Mouse (Mus musculus) stomach, adult 2 months (tissue): ENCODE data around the gene Taar3. TPM values are rescaled to one million over a fixed set of nuclear protein-coding genes. Genes with fewer than 3 reads are reported as not detected.

Source experiments
- polyA plus RNA-seq: library from polyadenylated mRNA; depleted of rRNA; stranded (reverse); fragments of >200 nt; gene quantifications from 2 replicates; pipeline ENCODE4 v1.2.3, GENCODE M21; 2012; rRNA removed

The Taar3 gene
- not detected in 2 replicates for polyA plus RNA-seq

DNA sequence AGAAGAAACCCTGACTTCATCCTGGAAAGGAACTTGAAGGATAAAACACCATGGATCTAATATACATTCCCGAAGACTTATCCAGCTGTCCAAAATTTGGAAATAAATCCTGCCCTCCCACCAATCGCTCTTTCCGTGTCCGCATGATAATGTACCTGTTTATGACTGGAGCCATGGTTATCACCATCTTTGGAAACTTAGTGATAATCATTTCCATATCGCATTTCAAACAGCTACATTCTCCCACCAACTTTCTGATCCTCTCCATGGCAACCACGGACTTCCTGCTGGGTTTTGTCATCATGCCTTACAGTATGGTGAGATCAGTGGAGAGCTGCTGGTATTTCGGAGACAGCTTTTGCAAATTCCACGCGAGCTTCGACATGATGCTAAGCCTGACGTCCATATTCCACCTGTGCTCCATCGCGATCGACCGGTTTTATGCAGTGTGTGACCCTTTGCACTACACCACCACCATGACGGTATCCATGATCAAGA is at the start of gene Taar3:
Gene Taar3 (plus strand): TSS at position 51 of the 498 bp plus-strand sequence.

GRCm38 (mm10) chr10:23920056-23920455 is 29.3 kb upstream of the Taar3 start, which contains the start of gene Taar1:
Taar1 (plus strand) TSS chr10:23920356.

GRCm38 (mm10) chr10:23938312-23938711 is 11.0 kb upstream of the Taar3 start, which contains the start of gene Taar2:
Taar2 (plus strand) TSS chr10:23938572.

DNA sequence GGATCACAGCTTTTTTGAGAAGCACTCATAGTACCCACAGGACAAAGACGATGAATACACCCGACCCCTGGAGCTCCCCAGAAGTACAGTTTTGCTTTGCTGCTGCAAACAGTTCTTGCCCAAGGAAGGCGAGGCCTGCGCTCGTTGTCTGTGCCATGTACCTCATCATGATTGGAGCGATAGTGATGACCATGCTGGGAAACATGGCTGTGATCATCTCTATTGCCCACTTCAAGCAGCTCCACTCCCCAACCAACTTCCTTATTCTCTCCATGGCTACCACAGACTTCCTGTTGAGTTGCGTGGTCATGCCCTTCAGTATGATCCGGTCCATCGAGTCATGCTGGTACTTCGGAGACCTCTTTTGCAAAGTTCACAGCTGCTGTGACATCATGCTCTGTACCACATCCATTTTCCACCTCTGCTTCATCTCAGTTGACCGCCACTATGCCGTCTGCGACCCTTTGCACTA is 11.1 kb downstream of the Taar3 start, which contains the start of gene Taar4:
Gene Taar4 (plus strand): TSS at position 51 of the 472 bp plus-strand sequence.

GRCm38 (mm10) chr10:23970656-23971165 is 21.4 kb downstream of the Taar3 start, which contains the start of gene Taar5:
Taar5 (plus strand) TSS chr10:23970706.

GRCm38 (mm10) chr10:23985546-23985945 is 36.2 kb downstream of the Taar3 start, which contains the start of gene Taar6:
Taar6 (minus strand) TSS chr10:23985646.

GRCm38 (mm10) chr10:23993381-23993780 is 44.0 kb downstream of the Taar3 start, which contains the start of gene Taar7a:
Taar7a (minus strand) TSS chr10:23993481.

GRCm38 (mm10) chr10:23999639-24000038 is 50.3 kb downstream of the Taar3 start, which contains the start of gene Taar7b:
Taar7b (plus strand) TSS chr10:23999939.

Other genes starting within 250 kb of the Taar3 start
- gene Rps12, start 162.3 kb upstream of the Taar3 start, polyA plus RNA-seq, result 723 and 914 TPM in 2 replicates
- 4.8 and 7.0 TPM in 2 replicates for gene Slc18b1, start 152.6 kb upstream of the Taar3 start, polyA plus RNA-seq
- 0.03 TPM in 1 of 2 replicates, not detected in the other for gene Vnn3, start 98.1 kb upstream of the Taar3 start, polyA plus RNA-seq
- gene Vnn1, start 54.9 kb upstream of the Taar3 start, polyA plus RNA-seq, result 0.37 and 0.80 TPM in 2 replicates
- 0.09 TPM in 1 of 2 replicates, not detected in the other for gene Taar1, start 29.2 kb upstream of the Taar3 start, polyA plus RNA-seq
- not detected in 2 replicates for gene Taar2, start 11.0 kb upstream of the Taar3 start, polyA plus RNA-seq
- not detected in 2 replicates for gene Taar4, start 10.9 kb downstream of the Taar3 start, polyA plus RNA-seq
- gene Taar5, start 21.1 kb downstream of the Taar3 start, polyA plus RNA-seq, result not detected in 2 replicates
- not detected in 2 replicates for gene Taar6, start 36.1 kb downstream of the Taar3 start, polyA plus RNA-seq
- not detected in 2 replicates for gene Taar7a, start 43.9 kb downstream of the Taar3 start, polyA plus RNA-seq
- gene Taar7b, start 50.4 kb downstream of the Taar3 start, polyA plus RNA-seq, result not detected in 2 replicates
- not detected in 2 replicates for gene Taar7d, start 77.7 kb downstream of the Taar3 start, polyA plus RNA-seq
- not detected in 2 replicates for gene Taar7e, start 88.1 kb downstream of the Taar3 start, polyA plus RNA-seq
- not detected in 2 replicates for gene Taar7f, start 100.0 kb downstream of the Taar3 start, polyA plus RNA-seq
- not detected in 2 replicates for gene Taar8a, start 126.9 kb downstream of the Taar3 start, polyA plus RNA-seq
- not detected in 2 replicates for gene Taar8b, start 142.7 kb downstream of the Taar3 start, polyA plus RNA-seq
- not detected in 2 replicates for gene Taar8c, start 152.4 kb downstream of the Taar3 start, polyA plus RNA-seq
- gene Taar9, start 160.0 kb downstream of the Taar3 start, polyA plus RNA-seq, result not detected in 2 replicates
- gene Stx7, start 199.7 kb downstream of the Taar3 start, polyA plus RNA-seq, result 21.5 and 26.1 TPM in 2 replicates